In the genomic region with DNA sequence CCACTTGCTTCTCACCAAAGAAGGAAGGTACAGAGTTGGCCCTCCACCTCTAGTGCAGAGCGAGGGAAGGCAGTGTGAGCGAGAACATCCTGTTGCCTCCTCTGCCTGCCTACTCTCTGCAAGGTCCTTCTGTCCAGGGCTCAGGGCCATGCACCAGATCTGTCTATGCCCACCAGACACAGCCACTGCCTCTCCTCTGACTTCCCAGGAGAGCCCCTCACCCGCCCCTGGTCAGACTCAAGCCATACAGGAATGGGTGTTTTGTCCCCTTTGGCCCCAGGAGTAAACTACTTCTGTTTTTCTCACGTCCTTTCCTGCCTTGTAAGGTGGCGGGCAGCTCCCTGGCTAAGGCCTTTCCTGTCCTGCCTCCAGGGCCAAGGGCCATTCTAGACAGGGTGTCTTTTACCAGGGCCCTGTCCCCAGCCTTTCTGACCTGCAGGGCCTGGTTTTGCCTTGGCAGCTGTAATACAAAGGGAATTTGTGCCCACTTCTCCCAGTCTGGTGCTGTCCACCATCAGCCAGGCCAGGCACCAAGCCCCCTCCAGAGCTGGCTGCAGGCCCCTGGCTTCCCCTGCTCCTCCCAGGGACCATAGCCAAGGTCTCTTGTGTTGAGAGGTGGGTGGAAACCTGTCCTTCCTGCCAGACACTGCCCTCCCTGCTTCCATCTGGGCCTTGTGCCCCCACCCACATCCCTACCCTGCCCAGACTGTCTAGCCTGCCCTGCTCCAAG, we compare ENCODE assay signal across 10 mouse cellular contexts. TPM values are rescaled to one million over a fixed set of nuclear protein-coding genes. Genes with fewer than 3 reads are reported as not detected.
DNase-seq lines count a peak whose midpoint lies in the region; ATAC-seq lines count a peak whose summit lies in the region.
"Had no signal": no experiment of that assay in that cellular context is flagged by ENCODE, and none has a peak within 500 bp of the region (broad histone marks: within the 10 kb centered on the region; RNA-seq: fewer than 3 reads in every experiment).

No protein-coding gene starts in this region.

- DNase-seq in adrenal gland, postnatal 10 days = peak; percentile 58
- no peak for DNase-seq in adrenal gland, adult 18-20 months (ENCODE audit: low spot score in 2 of 2)
- DNase-seq in ovary, adult 18-20 months (ENCODE audit: low spot score) = peak; percentile 43
- DNase-seq in ovary, postnatal 10 days (ENCODE audit: low spot score) = no peak
- no peak for DNase-seq in forebrain, embryonic 14.5 days (ENCODE audit: low spot score)
- DNase-seq in induced T-regulatory cell, adult 2 months (ENCODE audit: low read depth) = peak; percentile 77
- DNase-seq in spleen, postnatal 4 days (ENCODE audit: low spot score in 2 of 2) = no peak

- H3K4me1 ChIP-seq in forebrain, embryonic 14.5 days (ENCODE audit: control insufficient read depth, insufficient read depth, low read length) = peaks cover 14% of the 10 kb centered on the region
- peaks cover 14% of the 10 kb centered on the region for H3K4me1 ChIP-seq in midbrain, embryonic 16.5 days (ENCODE audit: control insufficient read depth, insufficient read depth, low read length)

- H3K36me3 ChIP-seq in forebrain, embryonic 14.5 days (ENCODE audit: control insufficient read depth, insufficient read depth, low read length) = peaks cover 34% of the 10 kb centered on the region
- H3K36me3 ChIP-seq in midbrain, embryonic 16.5 days (ENCODE audit: control insufficient read depth, insufficient read depth, low read length) = peaks cover 13% of the 10 kb centered on the region

- H3K27ac ChIP-seq in forebrain, embryonic 14.5 days (ENCODE audit: low read depth, low read length) = 0 out of 2 replicates have a peak overlapping the region, but pooled peaks have one; percentile 55
- H3K27ac ChIP-seq in midbrain, embryonic 16.5 days (ENCODE audit: low read length) = peak overlapping the region; percentile 29; the same call in 1 of the 2 replicates

- no peak overlapping the region for H3K9ac ChIP-seq in forebrain, embryonic 14.5 days (ENCODE audit: low read length)
- H3K9ac ChIP-seq in midbrain, embryonic 16.5 days (ENCODE audit: low read depth, low read length) = no peak overlapping the region

- H3K4me2 ChIP-seq in forebrain, embryonic 14.5 days (ENCODE audit: low read length) = 0 out of 2 replicates have a peak overlapping the region, but pooled peaks have one; percentile 45
- no peak overlapping the region for H3K4me2 ChIP-seq in midbrain, embryonic 16.5 days (ENCODE audit: low read length)

- no peak overlapping the region for H3K4me3 ChIP-seq in forebrain, embryonic 14.5 days (ENCODE audit: low read depth, low read length)
- H3K4me3 ChIP-seq in midbrain, embryonic 16.5 days (ENCODE audit: low read depth, low read length) = no peak overlapping the region

- H3K9me3 ChIP-seq in forebrain, embryonic 14.5 days (replicated peaks; ENCODE audit: control insufficient read depth, low read length) = no peaks in the 10 kb centered on the region
- no peaks in the 10 kb centered on the region for H3K9me3 ChIP-seq in midbrain, embryonic 16.5 days (replicated peaks; ENCODE audit: control insufficient read depth, low read length, poor library complexity, severe bottlenecking)

- 70% methylated on average over 5 of the region's 5 CpGs for WGBS in forebrain, embryonic 14.5 days
- WGBS in midbrain, embryonic 16.5 days = 82% methylated on average over 5 of the region's 5 CpGs

- H3K27me3 ChIP-seq in forebrain, embryonic 14.5 days (replicated peaks; ENCODE audit: control insufficient read depth, insufficient read depth, low read length) = no peaks in the 10 kb centered on the region
- H3K27me3 ChIP-seq in midbrain, embryonic 16.5 days (ENCODE audit: control insufficient read depth, insufficient read depth, low read depth, low read length) = no peaks in the 10 kb centered on the region

- peak; percentile 24; the same call in 1 of the 2 replicates for ATAC-seq in forebrain, embryonic 14.5 days
- ATAC-seq in midbrain, embryonic 16.5 days = peak; percentile 21; the same call in 1 of the 2 replicates

RNA-seq across cellular contexts. Expression of a gene that starts 28.4 kb away (rescaled TPM):
- total RNA-seq in adrenal gland, postnatal 10 days (2021) = 10 to 100 TPM; 64.6 to 72.6 TPM
- total RNA-seq in adrenal gland, adult 18-20 months (2021) = 10 to 100 TPM; 41.3 to 46.6 TPM
- polyA plus RNA-seq in forebrain, embryonic 14.5 days (2014; fragmentation: Nextera tagmentation; extraction: Ambion mirVana) = 9.9 and 13.4 TPM in 2 replicates
- polyA plus RNA-seq in midbrain, embryonic 16.5 days (2015; fragmentation: Nextera tagmentation; extraction: Ambion mirVana) = 10.7 and 10.8 TPM in 2 replicates

RNA-seq across cellular contexts. Expression of a gene that starts 50.6 kb away (rescaled TPM):
- total RNA-seq in adrenal gland, postnatal 10 days (2021) = 1 to 10 TPM; 1.0 to 1.4 TPM
- total RNA-seq in adrenal gland, adult 18-20 months (2021) = under 1 TPM; 0.16 to 0.40 TPM
- polyA plus RNA-seq in forebrain, embryonic 14.5 days (2014; fragmentation: Nextera tagmentation; extraction: Ambion mirVana) = 0.07 TPM in 1 of 2 replicates, not detected in the other
- polyA plus RNA-seq in midbrain, embryonic 16.5 days (2015; fragmentation: Nextera tagmentation; extraction: Ambion mirVana) = 0.07 TPM in 1 of 2 replicates, not detected in the other
- total RNA-seq: common myeloid progenitor, adult 5-6 weeks had no signal
- polyA plus RNA-seq: C2C12 had no signal

RNA-seq across cellular contexts. Expression of a gene that starts 56.3 kb away (rescaled TPM):
- total RNA-seq in adrenal gland, postnatal 10 days (2021) = not detected
- total RNA-seq in adrenal gland, adult 18-20 months (2021) = not detected
- not detected in 2 replicates for polyA plus RNA-seq in forebrain, embryonic 14.5 days (2014; fragmentation: Nextera tagmentation; extraction: Ambion mirVana)
- polyA plus RNA-seq in midbrain, embryonic 16.5 days (2015; fragmentation: Nextera tagmentation; extraction: Ambion mirVana) = not detected in 2 replicates
- total RNA-seq: common myeloid progenitor, adult 5-6 weeks had no signal

Comparison
In these comparisons a context has a peak if more than half of its experiments do, and no peak if none do; other contexts are left out.
1. DNase-seq: peak in adrenal gland, postnatal 10 days (single experiment), ovary, adult 18-20 months (single experiment) and induced T-regulatory cell, adult 2 months (single experiment); none in adrenal gland, adult 18-20 months (0 of 2), ovary, postnatal 10 days (single experiment), forebrain, embryonic 14.5 days (single experiment) and spleen, postnatal 4 days (0 of 2).